Mouse (Mus musculus): Measurements from ENCODE around the gene Zfp574.
A peak's percentile ranks its signal among the peaks of the same experiment; 100 is the strongest.

- TF ChIP-seq CTCF (IDR thresholded peaks at IDR 0.05; ENCODE audit: low read depth, low read length) (peak; percentile 93), POLR2A (IDR thresholded peaks at IDR 0.05; ENCODE audit: borderline replicate concordance, low read depth, low read length) (no peak)
Observed at GRCm38 (mm10) chr7:25030032-25030753, 42.2 kb upstream of the Zfp574 start.

Data from bone marrow macrophage, adult 2 months (primary cell).